Mouse (Mus musculus): Measurements from ENCODE around the gene Mia2.

DNA sequence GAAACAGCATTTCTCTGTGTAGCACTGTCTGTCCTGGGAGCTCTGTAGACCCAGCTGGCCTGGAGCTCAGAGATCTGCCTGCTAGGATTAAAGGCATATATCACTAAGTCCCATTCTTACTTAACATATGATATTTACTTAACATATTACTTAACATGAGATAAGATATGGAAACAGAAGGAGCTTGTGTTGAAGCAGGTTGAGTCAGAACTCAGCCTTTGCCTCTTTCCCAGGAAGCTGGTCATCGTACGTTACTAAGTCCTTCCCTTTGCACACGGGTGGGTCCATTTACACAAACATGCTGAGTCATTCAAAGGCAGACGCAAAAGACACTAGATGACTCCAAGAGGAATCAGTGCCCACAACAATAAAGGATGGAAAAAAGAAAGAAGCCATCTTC is 103.2 kb downstream of the Mia2 start:
- TF ChIP-seq CTCF (IDR thresholded peaks at IDR 0.05; ENCODE audit: insufficient read depth, low read length), result no peak
- no peak for TF ChIP-seq POLR2A (IDR thresholded peaks at IDR 0.05; ENCODE audit: borderline replicate concordance, extremely low read depth, low read depth, low read length)
